Mouse (Mus musculus): ENCODE results near the gene Camkk2. TPM values are rescaled to one million over a fixed set of nuclear protein-coding genes. Genes with fewer than 3 reads are reported as not detected.

Camkk2 gene
- polyA plus RNA-seq, 1 experiment from 2014 or later: 29.2 TPM

GRCm38 (mm10) chr5:122733881-122734280 is 45.3 kb downstream of the Camkk2 start:
- WGBS: 62% methylated on average over 17 of the region's 17 CpGs
- no peaks in the 10 kb centered on the region for H3K9me3 ChIP-seq (ENCODE audit: low read length)

GRCm38 (mm10) chr5:122731991-122732673 is 47.1 kb downstream of the Camkk2 start:
- ATAC-seq: peak; percentile 81
- Histone ChIP-seq H3K27ac (ENCODE audit: low read length) (peak overlapping the region; percentile 39), H3K4me1 (ENCODE audit: insufficient read depth, low read depth, low read length) (no peaks in the 10 kb centered on the region), H3K4me3 (ENCODE audit: low read depth, low read length) (no peak overlapping the region), H3K4me2 (replicated peaks; ENCODE audit: low read depth, low read length) (peak overlapping the region; percentile 17; the same call in 1 of the 2 replicates), H3K27me3 (replicated peaks; ENCODE audit: insufficient read depth, low read length) (no peaks in the 10 kb centered on the region), H3K36me3 (ENCODE audit: insufficient read depth, low read length) (no peaks in the 10 kb centered on the region), H3K9me3 (ENCODE audit: low read length) (no peaks in the 10 kb centered on the region), H3K9ac (replicated peaks; ENCODE audit: low read depth) (no peak overlapping the region)
- WGBS: 5% methylated on average over 15 of the region's 15 CpGs
- DNase-seq (ENCODE audit: low spot score): peak; percentile 81
- TF ChIP-seq EP300 (IDR thresholded peaks at IDR 0.05): no peak
- no peak for TF ChIP-seq CTCF (IDR thresholded peaks at IDR 0.05)

More at GRCm38 (mm10) chr5:122733881-122734280, 45.3 kb downstream of the Camkk2 start:
- H3K4me1 ChIP-seq (ENCODE audit: insufficient read depth, low read depth, low read length): no peaks in the 10 kb centered on the region
- H3K27ac ChIP-seq (ENCODE audit: low read length): no peak overlapping the region
- no peaks in the 10 kb centered on the region for H3K36me3 ChIP-seq (ENCODE audit: insufficient read depth, low read length)
- ATAC-seq (no peak), DNase-seq (ENCODE audit: low spot score) (no peak)
- no peak overlapping the region for H3K4me3 ChIP-seq (ENCODE audit: low read depth, low read length)
- no peak overlapping the region for H3K9ac ChIP-seq (replicated peaks; ENCODE audit: low read depth)
- no peaks in the 10 kb centered on the region for H3K27me3 ChIP-seq (replicated peaks; ENCODE audit: insufficient read depth, low read length)
- TF ChIP-seq EP300 (IDR thresholded peaks at IDR 0.05) (no peak), CTCF (IDR thresholded peaks at IDR 0.05) (no peak)
- H3K4me2 ChIP-seq (replicated peaks; ENCODE audit: low read depth, low read length): no peak overlapping the region

GRCm38 (mm10) chr5:122731321-122731720 is 47.9 kb downstream of the Camkk2 start:
- TF ChIP-seq CTCF (IDR thresholded peaks at IDR 0.05): peak; percentile 85
- TF ChIP-seq EP300 (IDR thresholded peaks at IDR 0.05): no peak
- Histone ChIP-seq H3K4me3 (ENCODE audit: low read depth, low read length) (no peak overlapping the region), H3K27me3 (replicated peaks; ENCODE audit: insufficient read depth, low read length) (no peaks in the 10 kb centered on the region), H3K9me3 (ENCODE audit: low read length) (no peaks in the 10 kb centered on the region), H3K9ac (replicated peaks; ENCODE audit: low read depth) (no peak overlapping the region), H3K36me3 (ENCODE audit: insufficient read depth, low read length) (no peaks in the 10 kb centered on the region), H3K4me1 (ENCODE audit: insufficient read depth, low read depth, low read length) (no peaks in the 10 kb centered on the region), H3K4me2 (replicated peaks; ENCODE audit: low read depth, low read length) (no peak overlapping the region), H3K27ac (ENCODE audit: low read length) (peak overlapping the region; percentile 39; the same call in 1 of the 2 replicates)
- ATAC-seq (no peak), DNase-seq (ENCODE audit: low spot score) (peak; percentile 27)
- WGBS: 64% methylated on average over 8 of the region's 8 CpGs

GRCm38 (mm10) chr5:122730776-122731175 is 48.4 kb downstream of the Camkk2 start:
- no peak overlapping the region for H3K9ac ChIP-seq (replicated peaks; ENCODE audit: low read depth)
- ATAC-seq: no peak
- no peaks in the 10 kb centered on the region for H3K36me3 ChIP-seq (ENCODE audit: insufficient read depth, low read length)
- H3K4me1 ChIP-seq (ENCODE audit: insufficient read depth, low read depth, low read length): no peaks in the 10 kb centered on the region
- H3K9me3 ChIP-seq (ENCODE audit: low read length): no peaks in the 10 kb centered on the region
- 76% methylated on average over 10 of the region's 10 CpGs for WGBS
- H3K4me2 ChIP-seq (replicated peaks; ENCODE audit: low read depth, low read length): no peak overlapping the region
- no peak for TF ChIP-seq CTCF (IDR thresholded peaks at IDR 0.05)
- TF ChIP-seq EP300 (IDR thresholded peaks at IDR 0.05): no peak
- no peak overlapping the region for H3K4me3 ChIP-seq (ENCODE audit: low read depth, low read length)
- no peak overlapping the region for H3K27ac ChIP-seq (ENCODE audit: low read length)
- H3K27me3 ChIP-seq (replicated peaks; ENCODE audit: insufficient read depth, low read length): no peaks in the 10 kb centered on the region
- no peak for DNase-seq (ENCODE audit: low spot score)

GRCm38 (mm10) chr5:122727096-122727495 is 52.1 kb downstream of the Camkk2 start:
- H3K27me3 ChIP-seq (replicated peaks; ENCODE audit: insufficient read depth, low read length): no peaks in the 10 kb centered on the region
- no peaks in the 10 kb centered on the region for H3K36me3 ChIP-seq (ENCODE audit: insufficient read depth, low read length)
- no peak for TF ChIP-seq CTCF (IDR thresholded peaks at IDR 0.05)
- TF ChIP-seq EP300 (IDR thresholded peaks at IDR 0.05): no peak
- H3K4me1 ChIP-seq (ENCODE audit: insufficient read depth, low read depth, low read length): no peaks in the 10 kb centered on the region
- DNase-seq (ENCODE audit: low spot score) (no peak), ATAC-seq (no peak)
- no peak overlapping the region for H3K27ac ChIP-seq (ENCODE audit: low read length)
- 79% methylated on average over 7 of the region's 7 CpGs for WGBS
- no peaks in the 10 kb centered on the region for H3K9me3 ChIP-seq (ENCODE audit: low read length)
- no peak overlapping the region for H3K4me3 ChIP-seq (ENCODE audit: low read depth, low read length)
- no peak overlapping the region for H3K4me2 ChIP-seq (replicated peaks; ENCODE audit: low read depth, low read length)
- no peak overlapping the region for H3K9ac ChIP-seq (replicated peaks; ENCODE audit: low read depth)

- Histone ChIP-seq H3K27ac (ENCODE audit: low read length) (no peak overlapping the region), H3K4me3 (ENCODE audit: low read depth, low read length) (no peak overlapping the region), H3K27me3 (replicated peaks; ENCODE audit: insufficient read depth, low read length) (no peaks in the 10 kb centered on the region), H3K36me3 (ENCODE audit: insufficient read depth, low read length) (no peaks in the 10 kb centered on the region), H3K9me3 (ENCODE audit: low read length) (no peaks in the 10 kb centered on the region), H3K4me1 (ENCODE audit: insufficient read depth, low read depth, low read length) (no peaks in the 10 kb centered on the region), H3K9ac (replicated peaks; ENCODE audit: low read depth) (no peak overlapping the region), H3K4me2 (replicated peaks; ENCODE audit: low read depth, low read length) (no peak overlapping the region)
- 66% methylated on average over 5 of the region's 5 CpGs for WGBS
- ATAC-seq: no peak; the same call in 1 of the 2 replicates
- no peak for TF ChIP-seq EP300 (IDR thresholded peaks at IDR 0.05)
- TF ChIP-seq CTCF (IDR thresholded peaks at IDR 0.05): no peak
- DNase-seq (ENCODE audit: low spot score): no peak
Observed at GRCm38 (mm10) chr5:122726595-122726994, 52.6 kb downstream of the Camkk2 start.
